Mouse (Mus musculus) gastrocnemius, postnatal 36 days (tissue): ENCODE results near the gene Papss2. TPM values are rescaled to one million over a fixed set of nuclear protein-coding genes. Genes with fewer than 3 reads are reported as not detected.
A peak's percentile ranks its signal among the peaks of the same experiment; 100 is the strongest.

Source experiments
- DNase-seq, 2 experiments: peaks; one replicate each; pipeline ENCODE4 v3.0.0; 2022
- intact Hi-C: fragments of 180-260 bp; cut with DNase I; formaldehyde crosslinking; loops from one replicate; pipeline ENCODE4 v1.15.1; 2025
- long read RNA-seq, 2 experiments: library from polyadenylated mRNA; stranded (forward); transcript quantifications; one replicate each; pipeline ENCODE4 v2.0.0; 2021
- total RNA-seq, 2 experiments: library from RNA; stranded (reverse); gene quantifications; 2 replicates each; pipeline ENCODE4 v1.2.3; 2021

Gene Papss2
- 1 to 10 TPM; 4.4 to 5.3 TPM for total RNA-seq
- long read RNA-seq, experiment 1 = 0 reads
- long read RNA-seq, experiment 2, partial matches to known transcripts = 0 of 2 reads
- long read RNA-seq, experiment 2, other reads (novel, unspliced or antisense) = 0 of 2 reads

DNA sequence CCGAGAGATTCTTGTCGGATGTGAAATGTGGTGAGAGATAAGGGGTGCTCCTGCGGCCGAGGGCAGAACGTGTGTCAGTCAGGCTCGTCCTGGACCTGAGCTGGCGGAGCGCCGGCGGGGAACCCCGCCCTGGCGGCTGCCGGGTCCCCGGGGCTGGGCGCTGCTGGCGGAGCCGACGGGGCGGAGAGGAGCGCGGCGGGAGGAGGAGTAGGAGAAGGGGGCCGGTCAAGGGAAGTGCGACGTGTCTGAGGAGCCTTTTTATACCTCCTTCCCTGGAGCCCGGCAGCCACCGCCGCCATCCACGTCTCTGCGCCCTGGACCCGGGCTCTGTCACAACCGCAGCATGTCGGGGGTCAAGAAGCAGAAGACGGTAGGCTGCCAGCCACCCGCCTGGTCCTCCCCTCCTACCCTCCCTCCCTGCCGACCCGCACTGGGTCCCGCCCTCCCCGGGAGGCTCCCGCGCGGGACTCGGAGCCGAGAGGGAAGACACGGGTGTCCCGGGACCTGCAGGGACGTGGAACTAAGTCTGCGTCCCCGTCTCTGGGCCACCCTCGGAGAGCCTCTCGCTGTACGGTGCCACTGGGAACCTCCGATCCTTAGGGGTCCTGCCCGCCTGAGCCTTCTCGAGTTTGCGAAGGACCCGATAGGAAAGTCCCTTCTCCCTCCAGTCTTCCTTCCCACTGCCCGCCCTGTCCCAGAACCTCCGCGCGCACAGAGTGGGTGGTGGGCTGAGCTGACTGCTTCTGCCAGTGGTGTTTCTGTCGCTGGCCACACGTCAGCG is at the start of gene Papss2:
Papss2 (plus strand) TSS at position 285 of the 781 bp plus-strand sequence.
- peak; percentile 66 to 67 for DNase-seq
- intact Hi-C loops = no loop called here

DNA sequence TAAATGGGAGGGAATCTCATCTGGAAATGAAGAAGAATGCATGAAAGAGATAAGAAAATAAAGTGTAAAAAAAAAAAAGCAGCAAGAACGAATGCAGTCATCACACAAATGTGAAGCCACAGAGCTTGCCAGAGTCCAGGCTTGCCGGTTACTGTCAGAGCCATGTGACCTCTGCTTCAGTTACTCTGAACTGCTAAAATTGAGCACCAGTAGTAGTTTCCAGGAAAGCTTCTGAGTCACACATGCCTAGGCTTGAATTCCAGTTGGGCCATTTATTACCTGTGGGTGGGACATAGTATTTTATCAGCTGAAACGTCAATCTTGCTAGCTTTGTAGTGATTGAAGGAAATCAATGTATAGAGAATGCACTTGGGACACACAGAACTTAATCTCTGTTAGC is 48.2 kb upstream of the Papss2 start:
- intact Hi-C loops = no loop called here
- no peak for DNase-seq

DNA sequence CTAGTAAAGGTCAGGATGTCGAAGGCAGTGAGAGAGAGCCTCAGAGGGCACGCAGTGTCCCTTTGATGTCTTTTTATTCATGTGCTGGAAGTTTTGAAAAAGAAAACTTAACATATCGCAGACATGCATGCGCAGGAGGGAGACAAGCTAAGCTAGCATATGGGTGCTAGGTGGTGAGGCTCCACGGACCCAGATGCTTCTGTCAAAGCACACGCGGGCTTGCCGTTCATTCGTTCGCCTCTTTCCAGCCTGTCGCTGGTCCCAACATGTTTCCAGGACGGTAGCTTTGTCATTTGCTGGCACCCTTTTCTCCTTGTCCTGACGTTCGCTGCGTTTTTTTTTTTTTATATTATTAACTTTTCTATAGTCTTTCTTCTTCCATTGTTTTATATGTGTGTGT is 47.4 kb upstream of the Papss2 start:
- intact Hi-C loops = no loop called here
- no peak for DNase-seq

DNA sequence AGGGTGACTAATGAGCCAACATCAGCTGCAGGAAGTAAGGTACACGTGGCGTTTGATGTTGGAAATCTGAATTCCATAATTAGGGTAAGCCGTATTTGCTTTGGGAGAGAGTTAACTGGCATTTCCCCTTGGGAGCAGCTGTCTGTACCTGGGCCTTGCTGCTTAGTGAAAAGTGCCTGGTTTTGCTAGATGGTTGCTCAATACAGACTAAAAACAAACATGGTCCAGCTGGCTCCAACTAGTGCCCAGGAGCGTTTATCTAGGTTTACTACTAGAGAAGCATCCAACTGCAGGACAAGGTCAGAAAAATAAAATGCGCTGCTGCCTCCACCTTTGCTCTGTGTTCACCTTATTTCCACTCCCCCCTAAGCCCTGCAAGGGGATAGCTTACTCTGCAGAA is 45.1 kb upstream of the Papss2 start:
- no peak for DNase-seq
- intact Hi-C loops = no loop called here

DNA sequence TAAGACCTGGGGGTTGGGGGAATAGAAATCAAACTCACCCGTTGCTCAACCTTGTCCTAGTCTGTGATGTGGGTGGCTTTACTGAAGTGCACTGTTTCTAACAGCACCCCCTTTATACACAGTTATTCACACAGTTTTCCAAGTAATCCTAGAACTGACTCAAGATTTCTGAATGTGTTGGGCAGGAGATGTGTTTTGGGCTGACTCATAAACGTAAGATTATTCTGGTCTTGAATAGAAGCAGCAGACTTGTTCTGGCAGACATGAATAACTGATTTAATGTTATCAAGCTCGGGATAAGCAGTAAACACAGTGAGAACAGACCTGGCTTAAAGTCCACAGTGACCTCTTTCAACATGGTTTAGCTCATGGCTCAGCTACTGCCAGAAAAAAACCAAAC is 44.1 kb upstream of the Papss2 start:
- DNase-seq = no peak
- intact Hi-C loops = no loop called here

DNA sequence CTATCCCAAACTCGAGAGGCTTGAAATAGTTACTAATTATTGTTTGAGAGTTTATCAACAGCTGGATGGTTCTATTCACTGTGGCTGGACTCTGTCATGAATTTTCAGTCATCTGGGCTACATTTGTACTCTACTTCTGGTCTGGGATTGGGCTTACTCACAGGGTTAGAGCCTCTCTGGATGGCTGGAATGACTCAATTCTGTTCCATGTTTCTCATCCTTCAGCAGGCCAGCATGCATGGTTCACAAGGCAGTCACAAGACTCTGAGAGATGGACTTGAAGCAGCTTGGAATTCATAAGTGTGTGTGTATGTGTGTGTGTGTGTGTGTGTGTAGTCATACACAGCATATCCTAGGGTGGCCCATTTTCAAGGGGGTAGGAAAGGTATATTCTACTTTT is 43.5 kb upstream of the Papss2 start:
- DNase-seq = no peak
- intact Hi-C loops = no loop called here

DNA sequence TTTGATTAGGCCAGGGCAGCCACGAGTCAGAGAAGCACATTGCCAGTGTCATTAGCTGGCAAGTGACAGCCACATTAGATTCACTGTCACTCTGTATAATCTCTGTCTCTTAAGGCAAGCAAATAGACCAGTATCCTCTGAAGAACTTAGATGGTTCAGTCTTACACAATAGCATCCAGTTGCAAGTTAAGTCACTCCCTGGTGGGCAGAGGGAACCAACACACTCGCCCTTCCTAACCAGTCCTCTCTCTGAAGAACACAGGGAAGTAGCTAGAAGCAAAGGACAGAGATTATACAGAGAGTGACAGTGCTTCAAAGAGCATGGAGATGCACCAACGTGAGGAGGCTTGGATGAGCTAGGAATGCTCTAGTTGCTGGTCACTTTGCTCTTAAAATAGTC is 42.3 kb upstream of the Papss2 start:
- intact Hi-C loops = no loop called here
- no peak for DNase-seq

DNA sequence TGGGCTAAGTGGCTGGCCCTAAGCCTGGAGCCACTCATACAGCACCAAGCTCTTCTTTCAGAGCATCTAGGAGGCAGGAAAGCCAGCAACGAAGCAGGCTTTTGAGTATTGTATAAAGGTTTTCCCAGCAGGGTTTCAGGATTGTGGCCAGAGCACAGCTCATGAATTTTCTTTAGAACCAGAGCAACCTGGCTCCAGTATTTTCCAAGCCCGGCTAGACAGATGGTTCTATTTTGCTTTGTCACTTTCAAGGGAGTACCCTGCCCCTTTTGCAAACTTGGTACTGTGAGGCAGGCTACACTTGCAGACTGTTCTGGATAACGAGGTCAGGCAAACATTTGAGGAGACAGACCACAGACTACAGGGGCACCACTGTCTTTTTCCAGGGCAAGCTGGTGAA is 40.3 kb upstream of the Papss2 start:
- DNase-seq = no peak
- intact Hi-C loops = no loop called here

DNA sequence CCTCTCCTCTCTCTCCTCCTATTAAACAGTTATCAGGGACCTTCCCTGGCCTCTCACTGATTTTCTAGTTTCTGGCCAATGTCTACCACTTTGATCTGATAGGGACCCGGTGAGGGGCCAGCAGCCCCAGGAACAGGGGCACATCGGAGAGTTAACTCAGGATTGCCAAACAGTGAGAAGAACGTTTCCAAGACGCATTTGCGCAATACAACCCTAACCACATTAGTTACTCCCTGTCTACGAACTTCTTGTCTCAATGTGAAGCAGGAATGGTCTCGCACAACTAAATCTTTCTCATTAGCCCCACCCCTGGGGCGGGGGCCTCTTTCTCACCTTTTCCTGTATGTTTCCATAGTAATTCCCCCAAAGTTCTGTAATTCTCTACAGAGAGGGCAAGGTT is 28.6 kb upstream of the Papss2 start:
- intact Hi-C loops = no loop called here
- DNase-seq = no peak

DNA sequence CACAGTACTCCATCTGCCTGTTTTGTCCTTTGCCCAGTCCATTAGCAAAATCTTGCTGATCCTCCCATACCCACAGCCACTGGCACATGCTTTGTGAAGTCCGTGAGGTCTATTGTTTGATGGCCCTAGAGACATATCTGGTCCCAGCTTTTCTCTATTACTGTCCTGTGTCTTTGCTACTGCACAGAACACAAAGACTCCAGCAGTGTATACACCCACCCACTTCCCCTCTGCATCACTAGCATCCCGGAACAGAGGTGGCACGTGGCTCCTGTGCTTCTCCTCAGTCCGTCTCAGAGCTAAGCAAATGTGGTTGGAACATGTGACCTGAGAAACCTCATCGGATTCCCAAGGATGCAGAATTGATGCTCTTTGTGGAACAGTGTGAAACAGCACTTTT is 28.1 kb upstream of the Papss2 start:
- no peak for DNase-seq
- intact Hi-C loops = no loop called here

DNA sequence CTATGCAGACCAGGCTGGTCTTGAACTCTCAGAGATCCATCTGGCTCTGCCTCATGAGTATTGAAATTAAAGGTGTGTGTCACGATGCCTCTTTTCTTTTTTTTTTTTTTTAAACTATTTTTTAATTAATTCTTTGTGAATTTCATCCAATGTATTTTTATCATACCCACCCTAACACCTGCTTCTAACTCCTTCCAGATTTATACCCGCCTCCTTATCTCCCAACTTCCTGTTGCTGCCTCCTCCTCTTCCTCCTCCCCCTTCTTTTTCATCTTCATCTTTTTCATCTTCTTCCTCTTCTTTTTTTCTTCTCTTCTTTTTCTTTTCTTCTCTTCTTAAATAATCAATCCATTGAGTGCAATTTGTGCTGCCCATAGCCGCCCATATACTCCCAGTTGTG is 27.1 kb upstream of the Papss2 start:
- DNase-seq = no peak
- intact Hi-C loops = no loop called here

DNA sequence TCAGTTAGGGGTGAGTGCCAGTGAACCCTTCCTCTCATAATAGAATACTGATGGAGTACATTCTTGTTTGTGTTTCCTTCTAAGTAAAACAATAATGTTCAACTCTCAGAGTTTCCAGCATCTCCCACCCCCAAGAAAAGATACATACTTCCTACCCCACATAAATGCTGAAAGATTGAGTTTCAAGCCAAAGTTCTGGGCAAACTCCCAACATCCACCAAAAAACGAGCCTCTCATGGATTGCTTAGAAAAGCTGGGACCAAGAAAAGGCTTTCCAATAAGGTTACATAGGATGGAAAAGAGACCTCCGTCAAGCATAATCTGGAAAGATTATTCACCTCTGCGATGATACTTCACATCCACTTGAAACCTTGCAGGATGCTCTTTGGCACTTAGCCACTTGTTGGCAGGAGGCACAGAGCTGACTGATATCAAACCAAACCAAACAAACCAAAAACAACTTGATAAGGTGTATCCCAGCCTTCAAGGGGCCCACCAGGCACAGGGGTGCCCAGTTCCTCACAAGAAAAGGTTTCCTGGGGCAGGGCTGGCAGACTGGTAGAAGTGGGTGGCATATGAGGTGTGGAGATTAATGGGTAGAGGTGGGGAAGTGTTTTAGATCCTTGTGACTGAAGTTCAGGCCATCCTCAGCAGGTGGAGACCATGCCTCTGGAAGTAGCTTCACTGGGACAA is 26.5 kb upstream of the Papss2 start:
- intact Hi-C loops = no loop called here
- DNase-seq = no peak

DNA sequence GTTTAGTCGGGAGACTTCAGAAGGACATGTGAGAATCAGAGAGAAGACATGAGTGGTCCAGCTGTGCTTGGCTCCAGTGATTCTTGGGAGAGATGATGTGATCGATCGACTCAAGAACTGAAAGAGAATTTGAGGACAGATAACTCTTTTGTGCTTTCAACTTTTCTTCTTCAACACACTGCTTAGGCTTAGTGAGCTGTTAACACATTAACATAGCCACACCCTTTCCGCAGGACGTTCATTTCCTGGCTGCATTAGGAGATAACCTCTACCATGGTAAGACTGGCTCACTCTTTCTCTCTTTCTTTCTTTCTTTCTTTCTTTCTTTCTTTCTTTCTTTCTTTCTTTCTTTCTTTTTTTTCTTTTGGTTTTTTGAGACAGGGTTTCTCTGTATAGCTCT is 25.9 kb upstream of the Papss2 start:
- no peak for DNase-seq
- intact Hi-C loops = no loop called here

DNA sequence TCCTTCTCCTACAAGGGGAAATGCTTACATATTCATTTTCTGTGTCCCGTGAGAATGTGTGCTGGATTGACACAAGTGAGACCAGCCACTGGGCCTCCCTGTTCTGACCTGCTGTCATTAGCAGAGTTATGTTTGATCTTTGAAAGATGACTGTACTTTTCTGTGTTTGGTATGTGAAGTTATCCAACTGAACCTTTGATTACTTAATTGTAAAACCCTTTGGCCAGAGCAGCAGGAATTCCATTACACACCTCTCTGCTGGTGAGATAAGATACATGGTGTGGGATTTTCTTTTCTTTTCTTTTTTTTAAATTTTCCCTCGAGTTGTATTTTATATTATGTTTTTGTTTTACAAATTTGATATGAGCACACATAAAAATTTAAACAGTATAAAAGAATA is 23.4 kb upstream of the Papss2 start:
- intact Hi-C loops = no loop called here
- DNase-seq = no peak

DNA sequence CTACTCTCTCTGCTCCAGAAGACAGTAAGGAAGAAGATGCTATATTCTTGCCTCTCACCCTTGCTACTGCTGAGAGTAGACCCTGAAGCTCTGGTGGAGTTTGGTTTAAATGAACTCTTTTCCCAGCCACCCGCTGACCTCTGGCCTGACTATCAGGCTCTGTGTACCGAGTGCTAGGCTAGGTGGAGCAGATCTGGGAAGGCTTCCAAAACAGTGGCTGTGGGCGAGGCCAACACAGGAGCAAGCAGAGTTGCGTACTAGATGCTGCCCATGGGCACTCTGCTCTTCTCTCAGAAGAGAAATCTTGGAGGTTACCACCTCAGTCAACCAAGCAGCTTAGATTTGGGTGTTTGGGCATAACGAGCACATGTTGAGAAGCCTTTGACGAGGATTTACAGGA is 22.3 kb upstream of the Papss2 start:
- no peak for DNase-seq
- intact Hi-C loops = no loop called here

DNA sequence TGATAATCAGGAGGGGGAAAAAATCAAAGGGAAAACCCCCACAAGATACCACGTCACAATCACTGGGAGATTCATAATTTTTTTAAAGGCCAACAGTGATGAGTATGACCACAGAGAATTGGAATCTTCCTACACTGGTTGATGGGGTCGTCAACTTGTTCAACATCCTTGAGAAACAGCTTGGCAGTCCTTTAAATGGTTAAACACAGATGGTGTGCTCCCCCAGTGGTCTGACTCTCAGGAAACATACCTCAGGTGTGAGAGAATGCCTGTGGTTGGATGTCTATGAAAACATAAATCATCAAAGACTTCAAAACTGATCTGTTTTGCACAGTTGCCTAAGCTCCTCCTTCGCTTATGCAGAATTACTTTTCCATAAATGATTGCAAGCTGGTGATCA is 20.7 kb upstream of the Papss2 start:
- no peak for DNase-seq
- intact Hi-C loops = no loop called here

DNA sequence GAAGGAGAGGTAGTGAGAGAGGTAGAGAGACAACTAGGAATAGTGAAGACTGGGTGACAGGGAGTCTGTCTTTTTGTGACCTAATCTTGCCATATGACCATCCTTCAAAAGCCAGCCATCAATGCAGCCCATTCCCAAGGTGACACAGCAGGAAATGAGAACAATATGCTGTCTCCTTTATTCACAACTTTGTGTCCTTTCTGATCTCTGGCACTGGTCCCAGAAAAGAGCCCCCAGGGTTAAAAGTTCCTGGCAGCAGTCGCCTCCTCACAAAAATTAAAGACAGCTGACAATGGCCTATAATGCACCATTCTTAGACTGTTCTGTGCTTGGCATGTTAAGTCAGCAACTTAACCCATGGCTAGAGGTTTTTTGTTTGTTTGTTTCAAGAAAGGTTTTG is 17.8 kb upstream of the Papss2 start:
- no peak for DNase-seq
- intact Hi-C loops = no loop called here

DNA sequence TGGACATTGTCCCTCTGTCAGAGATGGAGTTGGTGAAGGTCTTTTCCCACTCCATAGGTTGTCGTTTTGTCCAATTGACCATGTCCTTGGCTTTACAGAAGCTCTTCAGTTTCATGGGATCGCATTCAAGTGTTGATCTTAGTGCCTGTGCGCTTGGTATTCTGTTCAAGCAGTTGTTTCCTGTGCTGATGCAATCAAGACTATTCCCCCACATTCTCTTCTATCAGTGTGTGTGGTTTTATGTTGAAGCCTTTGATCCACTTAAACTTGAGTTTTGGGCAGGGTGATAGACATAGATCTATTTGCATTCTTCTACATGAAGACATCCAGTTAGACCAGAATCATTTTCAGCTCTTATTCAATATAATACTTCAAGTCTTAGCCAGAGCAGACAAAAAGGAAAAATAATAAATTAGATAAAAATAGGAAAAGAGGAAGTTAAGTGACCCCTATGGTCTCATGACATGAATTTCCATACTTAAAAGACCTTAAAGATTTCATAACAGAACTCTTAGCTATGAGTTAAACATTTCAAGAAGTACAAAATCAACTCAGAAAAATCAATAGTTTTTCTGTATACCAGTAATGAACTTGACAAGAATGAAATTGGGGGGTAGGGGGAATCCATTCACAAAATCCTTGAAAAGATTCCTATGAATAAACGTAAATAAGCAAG is 12.4 kb upstream of the Papss2 start:
- intact Hi-C loops = no loop called here

DNA sequence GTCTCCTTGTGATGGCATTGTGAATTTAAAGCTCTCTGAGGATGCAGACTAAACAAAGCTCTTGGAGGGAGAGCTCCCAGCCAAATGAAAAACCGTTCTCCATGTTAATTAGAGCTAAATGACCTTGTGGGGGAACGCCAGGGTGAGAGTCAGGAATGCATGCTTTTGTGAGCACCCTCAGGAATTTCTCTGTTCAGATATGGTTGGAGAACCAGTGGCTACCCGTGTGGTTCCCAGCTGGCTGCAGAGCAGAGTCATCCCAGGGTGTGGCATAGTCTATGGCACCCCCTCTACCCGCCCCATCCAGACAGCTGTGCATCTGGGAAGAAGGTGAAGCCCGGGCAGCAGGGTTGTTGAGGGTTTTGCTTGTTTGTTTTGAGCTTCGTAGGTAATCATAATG is 7.9 kb upstream of the Papss2 start:
- DNase-seq = no peak
- intact Hi-C loops = no loop called here

More for the DNA sequence above, 12.4 kb upstream of the Papss2 start:
- no peak for DNase-seq

DNA sequence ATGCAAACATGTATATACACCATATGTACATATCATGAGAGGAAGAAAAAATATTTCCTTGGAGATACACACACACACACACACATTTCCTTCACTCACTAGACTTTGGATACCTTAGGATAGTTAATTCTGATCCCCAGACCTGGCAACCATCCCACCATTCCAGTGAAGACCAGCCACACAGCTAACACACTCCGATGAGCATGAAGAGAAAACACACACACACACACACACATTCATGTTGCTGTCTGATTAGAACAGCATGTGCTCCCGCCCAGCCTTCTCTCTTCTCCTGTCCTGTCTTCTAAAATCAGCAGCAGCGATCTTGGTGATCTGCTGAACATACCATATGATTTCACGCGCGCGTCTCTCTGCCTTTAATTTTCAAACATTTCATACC is 2.8 kb upstream of the Papss2 start:
- DNase-seq = no peak
- intact Hi-C loops = no loop called here

DNA sequence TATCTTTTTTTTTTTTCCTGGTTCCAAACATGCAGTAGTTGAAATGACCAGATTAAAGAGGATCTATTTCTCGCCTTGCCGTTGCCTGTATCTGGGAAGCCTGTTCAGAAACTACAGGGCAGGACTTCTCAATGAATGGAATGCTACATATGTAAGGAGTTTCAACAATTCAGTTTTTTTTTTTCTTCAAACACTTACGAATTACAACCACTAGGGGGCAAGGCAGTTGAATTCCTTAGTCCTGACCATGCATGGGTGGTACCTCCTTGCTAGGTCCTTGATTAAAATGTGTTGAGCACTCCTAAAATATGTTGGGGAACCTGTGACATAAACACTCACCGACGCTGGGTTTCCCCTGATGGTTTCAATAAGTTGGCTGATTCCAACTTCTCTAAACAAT is 1.7 kb upstream of the Papss2 start:
- intact Hi-C loops = no loop called here
- DNase-seq = no peak

DNA sequence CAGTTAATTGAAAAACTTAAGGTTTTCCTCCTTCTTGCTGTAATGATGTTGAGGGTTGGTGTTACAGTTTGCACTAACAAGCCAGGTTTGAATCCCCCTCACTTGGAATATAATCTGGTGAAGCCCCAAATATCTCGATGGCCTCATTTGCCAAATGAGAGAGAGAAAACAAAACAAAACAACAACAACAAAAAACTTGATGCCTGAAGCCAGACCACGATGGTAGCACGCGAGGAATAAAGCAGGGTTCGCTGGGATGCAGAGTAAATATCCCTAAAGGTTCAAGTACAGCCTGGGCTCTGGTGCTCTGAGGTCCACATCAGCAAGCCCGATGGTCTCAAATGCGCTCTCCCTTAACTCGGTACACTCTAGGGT is 472 bp upstream of the Papss2 start:
- intact Hi-C loops = no loop called here
- no peak for DNase-seq
